Mouse (Mus musculus) gonadal fat pad, adult 2 months (tissue): ENCODE measurements around the gene Hoxb13. TPM values are rescaled to one million over a fixed set of nuclear protein-coding genes. Genes with fewer than 3 reads are reported as not detected.

ENCODE experiments used
- DNase-seq: peaks from one replicate; pipeline ENCODE4 v3.0.0-alpha.2; 2012; ENCODE audit warnings: low read depth
- polyA plus RNA-seq: library from polyadenylated mRNA; depleted of rRNA; stranded (reverse); fragments of >200 nt; gene quantifications from 2 replicates; pipeline ENCODE4 v1.2.3, GENCODE M21; 2012

Hoxb13 gene
- polyA plus RNA-seq, 1 experiment: 0.04 TPM

DNA sequence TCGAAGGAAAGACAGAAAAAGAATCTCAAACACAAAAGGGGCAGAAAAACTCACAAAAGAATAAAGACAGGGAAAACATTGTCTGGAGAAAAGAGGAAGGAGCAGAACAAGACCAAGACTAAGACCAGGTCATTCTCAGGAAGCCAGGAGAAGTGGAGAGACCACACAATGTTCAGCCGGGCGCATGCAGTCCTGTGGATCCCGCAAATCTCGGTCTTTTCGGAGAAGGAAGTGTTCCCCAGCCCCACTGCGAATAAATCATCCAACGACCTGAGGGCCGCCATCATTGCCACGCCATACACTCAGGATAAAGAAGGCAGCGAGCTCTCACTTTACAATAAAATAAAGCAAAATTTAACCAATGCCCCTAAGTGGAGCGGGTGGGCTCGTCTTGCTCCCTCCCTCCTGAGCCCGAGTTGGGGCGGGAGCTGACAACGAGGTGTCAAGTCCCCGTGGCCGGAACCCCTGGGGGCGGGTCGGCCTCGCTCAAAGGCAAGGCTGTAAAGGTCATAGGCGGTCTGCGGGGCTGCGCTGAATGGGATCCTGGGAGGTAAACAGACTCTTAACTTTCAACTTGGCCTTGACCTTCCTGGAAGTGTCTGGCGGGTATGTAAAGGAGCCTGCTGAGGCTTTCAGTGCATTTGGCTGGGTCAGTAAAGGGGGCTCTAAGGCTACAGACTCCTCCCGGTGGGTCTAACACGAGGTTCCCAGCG lies 4.2 kb upstream of the Hoxb13 start:
- DNase-seq: no peak

DNA sequence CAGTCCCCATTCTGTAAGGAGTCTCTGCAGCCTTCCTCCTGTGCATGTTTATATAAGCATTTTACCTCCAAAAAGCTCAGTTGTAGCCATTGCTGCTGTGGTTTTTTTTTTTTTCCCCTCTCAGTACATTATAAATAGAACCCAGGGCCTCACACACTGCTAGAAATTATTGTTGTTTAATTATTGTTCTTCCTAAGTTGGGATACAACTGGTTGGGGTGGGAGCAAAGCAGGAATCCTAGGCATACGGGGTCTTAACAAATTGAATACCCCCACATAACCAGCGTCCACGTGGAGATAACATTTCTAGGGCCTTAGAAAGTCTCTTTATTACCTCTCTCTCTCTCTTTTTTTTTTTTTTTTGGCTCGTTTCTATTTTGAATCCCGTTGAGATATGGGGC lies 3.0 kb upstream of the Hoxb13 start:
- no peak for DNase-seq

DNA sequence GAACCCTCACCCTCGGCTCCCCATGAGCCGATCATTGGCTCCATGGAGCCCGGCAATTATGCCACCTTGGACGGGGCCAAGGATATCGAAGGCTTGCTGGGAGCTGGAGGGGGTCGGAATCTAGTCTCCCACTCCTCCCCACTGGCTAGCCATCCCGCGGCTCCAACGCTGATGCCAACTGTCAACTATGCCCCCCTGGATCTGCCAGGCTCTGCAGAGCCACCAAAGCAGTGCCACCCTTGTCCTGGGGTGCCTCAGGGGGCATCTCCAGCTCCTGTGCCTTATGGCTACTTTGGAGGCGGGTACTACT lies 240 bp downstream of the Hoxb13 start:
- no peak for DNase-seq

DNA sequence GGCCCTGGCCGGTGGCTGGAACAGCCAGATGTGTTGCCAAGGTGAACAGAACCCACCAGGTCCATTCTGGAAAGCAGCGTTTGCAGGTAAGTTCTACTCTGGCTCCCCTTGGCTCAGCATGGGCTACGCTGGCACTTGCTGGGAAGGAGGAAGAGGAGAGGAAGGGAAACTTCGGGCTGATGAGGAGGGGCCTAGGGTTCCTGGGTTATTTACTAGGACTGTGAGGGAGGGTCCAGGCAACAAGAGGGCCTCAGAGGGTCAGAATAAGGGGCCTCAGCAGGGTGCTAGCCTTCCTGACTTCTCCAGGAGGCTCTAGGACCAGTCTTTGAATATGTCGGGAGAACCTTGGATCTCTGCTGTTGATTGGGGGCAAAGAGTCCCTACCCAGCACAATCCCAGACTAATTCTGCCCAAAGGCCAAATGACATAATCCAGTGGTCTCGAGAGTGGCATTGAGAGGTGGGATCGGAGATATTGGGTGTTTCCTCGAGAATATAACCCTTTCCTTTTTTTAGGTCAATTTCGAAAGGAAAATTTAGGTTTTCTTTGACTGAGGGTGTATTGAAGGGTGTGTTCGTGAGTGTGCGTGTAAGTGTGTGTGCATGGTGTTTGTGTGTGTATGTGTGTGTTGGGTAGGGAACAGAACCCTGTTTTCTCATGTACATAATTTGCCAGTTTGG lies 985 bp downstream of the Hoxb13 start:
- DNase-seq: no peak

DNA sequence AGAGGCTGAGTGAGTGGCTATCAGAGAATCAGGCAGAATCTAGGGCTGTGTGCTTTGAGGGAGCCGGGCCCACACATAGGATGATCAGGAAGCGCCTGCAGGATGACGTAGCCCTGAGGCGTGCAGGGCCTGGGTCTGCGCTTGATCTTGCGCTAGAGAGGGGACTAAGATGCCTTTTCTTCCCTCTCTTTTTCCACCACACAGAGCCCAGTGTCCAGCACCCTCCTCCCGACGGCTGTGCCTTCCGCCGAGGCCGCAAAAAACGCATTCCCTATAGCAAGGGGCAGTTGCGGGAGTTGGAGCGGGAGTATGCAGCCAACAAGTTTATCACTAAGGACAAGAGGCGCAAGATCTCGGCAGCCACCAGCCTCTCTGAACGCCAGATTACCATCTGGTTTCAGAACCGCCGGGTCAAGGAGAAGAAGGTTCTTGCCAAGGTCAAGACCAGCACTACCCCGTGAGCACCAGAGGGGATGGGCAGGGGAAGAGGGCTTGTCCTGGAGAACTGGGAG lies 1.7 kb downstream of the Hoxb13 start:
- no peak for DNase-seq

DNA sequence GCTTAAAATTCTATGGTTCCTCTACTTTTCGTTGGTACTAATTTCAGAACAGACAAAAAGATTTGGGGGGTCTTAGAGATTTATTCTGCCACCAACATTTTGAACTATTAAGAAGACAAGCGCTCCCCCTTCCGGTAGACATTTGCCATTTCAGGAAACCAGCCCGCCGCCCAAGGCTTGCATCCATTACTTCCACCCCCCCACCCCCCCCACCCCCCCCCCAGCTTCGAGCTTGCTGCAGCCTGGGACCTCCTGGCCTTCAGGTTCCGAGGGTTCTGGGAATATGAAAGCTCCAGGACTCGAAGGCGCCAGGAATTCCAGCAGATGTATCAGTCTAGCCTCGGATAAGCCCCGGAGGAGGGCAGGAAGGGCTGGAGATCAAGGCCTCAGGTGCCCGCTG lies 4.5 kb downstream of the Hoxb13 start:
- no peak for DNase-seq

DNA sequence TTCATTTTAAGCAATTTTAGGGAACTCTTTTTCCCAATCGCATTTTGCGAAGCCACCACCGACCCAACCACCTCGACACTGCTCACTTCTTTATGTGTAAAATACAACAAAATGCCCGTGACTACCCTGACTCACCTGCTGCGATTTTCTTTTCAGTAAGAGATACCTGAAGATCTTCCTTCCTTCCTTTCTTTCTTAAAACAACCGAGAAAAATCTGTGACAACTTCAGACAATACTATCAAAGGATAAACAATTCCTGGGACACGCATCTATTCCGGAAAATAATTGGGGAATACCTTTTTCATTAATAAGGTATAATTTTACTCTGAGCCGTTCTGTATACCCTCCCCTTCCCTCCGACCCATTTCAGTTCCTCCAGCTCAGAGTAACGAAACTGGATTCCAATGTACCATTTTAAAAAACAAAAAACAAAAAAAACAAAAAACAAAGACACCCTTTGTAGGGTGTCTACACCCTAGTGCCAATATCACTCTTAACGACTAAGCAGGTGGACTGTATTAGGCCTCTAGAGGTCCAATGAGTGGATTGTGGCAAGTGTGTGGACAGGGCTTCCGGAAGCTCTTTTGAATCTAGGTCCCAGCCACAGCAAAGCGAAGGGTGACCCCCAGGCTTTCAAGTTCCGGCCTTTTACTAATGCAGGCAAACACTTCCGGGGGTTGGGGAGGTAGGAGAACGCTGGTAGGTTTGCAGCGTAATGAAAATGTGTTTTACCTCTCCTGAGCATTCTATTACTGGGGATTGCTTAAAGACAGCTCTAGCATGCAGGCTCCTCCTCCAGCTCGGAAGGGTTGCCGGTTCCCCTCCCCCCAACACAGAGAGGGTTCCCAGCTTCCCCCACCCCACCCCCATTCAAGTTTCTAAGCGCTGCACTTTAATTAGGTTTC lies 5.3 kb downstream of the Hoxb13 start:
- DNase-seq: no peak

DNA sequence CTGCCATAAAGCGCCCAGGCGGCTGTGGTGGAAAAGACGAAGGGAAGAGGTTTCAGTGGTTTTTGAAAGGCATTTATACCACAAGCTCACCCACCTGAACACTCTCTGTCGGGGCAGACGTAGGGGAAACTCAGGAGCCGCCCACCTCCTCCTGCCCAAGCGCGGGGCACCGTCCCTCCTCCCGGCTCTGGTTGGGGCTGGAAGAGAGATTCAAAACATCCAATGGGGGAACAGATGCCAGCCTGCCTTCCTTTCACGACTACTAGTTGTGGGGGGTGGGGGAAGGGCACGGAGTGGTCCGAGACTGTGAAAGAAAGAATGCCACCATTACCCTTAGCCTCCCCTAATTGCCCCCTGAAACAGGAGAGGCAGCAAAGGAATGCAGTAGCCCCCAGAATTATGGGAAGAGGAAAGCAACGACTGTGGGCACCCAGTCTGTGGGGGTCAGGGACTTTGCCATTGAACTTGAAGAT lies 6.1 kb downstream of the Hoxb13 start:
- no peak for DNase-seq

DNA sequence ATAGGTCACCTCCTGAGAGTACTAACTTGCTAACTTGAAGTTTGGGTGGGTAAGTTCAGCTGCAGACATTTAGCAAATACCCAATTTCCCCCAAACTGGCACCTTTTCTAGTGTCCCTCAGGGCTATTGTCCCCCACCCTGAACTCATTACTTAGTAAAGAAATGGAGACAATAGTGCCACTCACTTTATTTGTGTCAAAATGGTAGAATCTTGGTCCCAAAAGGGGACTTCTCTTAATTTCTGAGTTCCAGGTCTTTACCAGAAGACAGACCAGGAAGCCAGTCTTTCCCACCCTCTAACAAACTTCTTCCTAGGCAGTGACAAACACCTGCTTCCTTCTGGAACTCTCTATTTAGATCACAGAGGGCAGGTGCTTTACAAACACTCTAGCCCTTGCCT lies 7.6 kb downstream of the Hoxb13 start:
- DNase-seq: no peak

DNA sequence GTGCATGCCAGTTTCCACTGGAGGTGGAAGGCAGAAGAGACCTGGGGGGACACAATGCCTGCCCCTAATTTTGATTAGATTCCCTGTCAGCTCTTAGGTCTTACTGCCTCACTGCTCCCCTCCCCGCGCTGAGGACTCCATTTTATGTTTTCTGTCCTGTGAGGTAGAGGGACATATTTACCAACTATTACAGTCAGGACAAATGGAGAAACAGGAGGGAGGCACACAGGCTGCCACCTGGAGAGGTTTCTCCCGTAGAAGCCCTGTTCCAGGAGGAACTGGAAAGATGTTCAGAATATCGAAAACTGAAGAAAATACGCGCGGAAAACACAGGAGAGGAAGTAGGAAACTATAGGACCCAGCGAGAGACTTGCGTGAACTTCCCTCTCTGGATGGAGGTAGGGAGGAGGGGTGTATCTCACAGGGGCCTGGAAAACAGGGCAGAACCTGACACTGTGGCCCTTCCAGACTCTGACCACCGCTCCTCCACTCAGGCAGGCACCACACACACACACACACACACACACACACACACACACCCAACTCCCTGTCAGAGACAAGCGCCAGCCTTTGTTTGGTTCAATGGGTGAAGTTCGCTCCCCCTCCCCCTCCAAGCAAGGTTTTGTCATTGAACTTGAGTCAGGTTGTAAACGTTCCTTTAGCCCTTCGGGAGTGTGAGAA lies 8.4 kb downstream of the Hoxb13 start:
- DNase-seq: no peak

DNA sequence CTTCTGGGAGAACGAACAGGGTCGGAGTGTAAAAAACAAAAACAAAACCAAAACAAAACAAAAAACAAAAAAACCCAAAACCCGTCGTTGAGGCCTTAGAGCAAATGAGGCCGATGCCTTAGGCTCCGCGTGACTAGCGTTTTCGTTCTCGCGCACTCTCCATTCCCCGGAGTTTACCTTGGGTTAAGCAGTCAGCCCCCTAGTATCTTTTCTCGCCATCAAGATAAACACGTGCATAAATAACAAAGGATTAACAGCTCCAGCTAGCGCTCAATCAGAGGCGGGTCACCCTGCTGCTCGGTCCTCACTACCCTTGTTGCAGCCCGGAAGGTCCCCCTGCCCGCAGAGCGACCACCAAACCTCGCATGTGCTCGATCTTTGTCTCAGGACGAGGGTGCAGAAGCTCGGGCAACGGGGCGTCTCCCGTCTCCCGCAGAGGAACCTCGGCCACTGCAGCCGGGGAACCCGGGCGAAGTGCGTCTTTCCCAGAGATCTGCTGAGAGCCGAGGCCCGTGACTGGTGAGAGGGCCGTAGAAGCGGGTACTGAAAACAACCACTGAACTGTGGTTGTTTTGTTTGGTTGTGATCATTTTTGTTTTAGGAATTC lies 9.2 kb downstream of the Hoxb13 start:
- DNase-seq: no peak

DNA sequence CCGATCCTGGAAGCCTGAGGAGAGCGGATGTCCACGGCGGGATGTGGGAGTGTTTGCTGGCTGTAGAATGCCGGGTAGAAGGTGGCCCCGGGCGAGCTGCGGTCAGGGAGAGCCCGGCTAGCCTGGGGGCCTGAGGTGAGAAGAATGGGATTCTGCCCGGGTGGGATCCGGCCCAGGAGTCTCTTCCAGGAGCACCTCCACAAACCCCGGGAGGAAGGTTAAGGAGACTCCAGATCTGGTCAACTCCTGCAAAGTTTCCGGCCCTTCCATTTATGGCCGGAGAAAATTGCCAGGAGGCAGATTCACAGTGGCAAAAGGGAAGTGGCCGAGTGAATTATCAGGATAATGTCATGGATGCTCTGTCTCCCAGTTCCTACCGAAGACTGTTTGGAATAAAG lies 9.7 kb downstream of the Hoxb13 start:
- DNase-seq: no peak

DNA sequence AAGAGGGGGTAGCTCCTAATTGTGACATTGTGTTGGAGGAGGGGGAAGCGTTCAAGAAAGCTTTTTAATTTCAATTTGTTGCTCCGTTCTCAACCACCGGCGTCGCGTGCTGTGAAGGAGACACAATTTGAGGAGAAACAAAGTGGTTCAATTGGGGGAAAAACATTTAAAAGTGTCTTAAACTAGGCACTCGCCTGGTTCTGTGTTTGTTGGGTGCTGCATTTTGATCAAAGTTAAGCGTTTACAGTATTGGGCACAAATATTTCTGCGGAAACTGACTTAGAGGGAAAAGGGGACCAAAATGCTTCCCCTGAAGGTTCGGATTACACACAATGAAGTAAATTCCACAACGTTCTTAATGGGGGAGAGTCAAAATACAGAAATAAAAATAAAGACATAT lies 10.2 kb downstream of the Hoxb13 start:
- no peak for DNase-seq

DNA sequence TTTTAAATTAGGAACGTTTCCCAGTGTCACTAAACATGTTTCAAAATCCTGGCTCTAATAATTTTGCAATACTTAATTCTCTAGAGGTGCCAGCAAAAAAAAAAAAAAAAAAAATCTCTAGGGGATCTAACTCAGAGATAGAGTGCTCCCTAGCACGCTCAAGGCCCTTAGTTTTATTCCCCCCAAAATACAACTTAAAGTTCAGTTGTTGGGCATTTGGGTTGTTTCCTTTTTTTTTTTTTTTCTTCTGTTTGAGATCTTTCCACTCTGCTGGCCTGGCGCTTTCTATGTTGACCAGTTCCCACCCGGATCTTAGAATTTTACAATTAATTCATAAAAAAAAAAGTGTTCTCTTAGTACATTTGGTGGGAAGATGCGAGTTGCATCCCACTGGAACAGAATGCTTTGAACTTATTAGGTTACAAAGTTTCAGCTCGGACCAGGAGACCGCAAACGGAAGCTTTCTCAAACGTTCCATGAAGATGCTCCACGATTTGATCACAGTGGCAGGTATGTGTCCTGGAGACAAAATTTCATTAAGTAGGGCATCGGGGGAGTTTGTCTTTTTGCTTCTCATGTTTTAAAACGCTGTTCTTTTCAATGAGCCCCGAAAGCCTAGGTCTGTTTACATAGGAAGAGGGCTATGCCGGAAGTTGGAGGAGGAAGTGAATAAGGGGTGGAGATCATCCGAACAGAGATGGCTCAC lies 11.5 kb downstream of the Hoxb13 start:
- no peak for DNase-seq

DNA sequence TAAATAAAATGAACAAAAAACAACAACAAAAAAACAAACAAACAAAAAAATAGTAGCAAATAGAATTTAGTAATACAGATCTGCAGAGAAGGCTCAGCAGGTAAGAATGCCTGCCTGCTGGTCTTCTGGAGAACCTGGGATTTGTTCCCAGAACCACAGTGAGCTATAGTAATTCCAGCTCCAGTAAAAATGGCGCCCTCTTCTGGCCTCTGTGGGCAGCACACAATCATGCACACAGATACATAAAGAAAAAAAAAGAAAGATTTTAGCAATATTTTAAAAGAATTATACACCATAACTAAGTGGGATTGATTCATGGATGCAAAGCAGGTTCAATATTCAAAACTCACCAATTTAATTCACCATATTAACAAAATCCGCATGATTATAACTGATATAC lies 29.7 kb downstream of the Hoxb13 start:
- DNase-seq: no peak

DNA sequence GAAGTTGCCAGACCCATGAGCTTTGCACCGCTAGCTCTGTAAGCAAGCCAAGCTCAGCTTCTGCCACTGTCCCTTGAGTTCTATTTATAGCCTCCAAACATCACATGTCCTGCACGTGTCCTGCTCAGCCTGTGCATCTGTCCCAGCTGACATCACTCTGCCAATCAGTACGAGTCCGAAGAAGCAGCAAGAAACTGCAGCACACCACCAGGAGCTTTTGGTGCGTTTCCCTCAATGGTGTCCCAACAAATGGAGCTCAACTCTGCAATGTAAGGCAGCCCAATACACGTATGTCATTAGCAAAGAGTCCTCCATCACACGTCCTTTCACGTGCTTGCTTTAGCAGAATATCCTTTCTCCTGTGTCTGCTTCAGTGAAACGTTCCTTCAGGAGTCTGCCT lies 33.6 kb downstream of the Hoxb13 start:
- no peak for DNase-seq

DNA sequence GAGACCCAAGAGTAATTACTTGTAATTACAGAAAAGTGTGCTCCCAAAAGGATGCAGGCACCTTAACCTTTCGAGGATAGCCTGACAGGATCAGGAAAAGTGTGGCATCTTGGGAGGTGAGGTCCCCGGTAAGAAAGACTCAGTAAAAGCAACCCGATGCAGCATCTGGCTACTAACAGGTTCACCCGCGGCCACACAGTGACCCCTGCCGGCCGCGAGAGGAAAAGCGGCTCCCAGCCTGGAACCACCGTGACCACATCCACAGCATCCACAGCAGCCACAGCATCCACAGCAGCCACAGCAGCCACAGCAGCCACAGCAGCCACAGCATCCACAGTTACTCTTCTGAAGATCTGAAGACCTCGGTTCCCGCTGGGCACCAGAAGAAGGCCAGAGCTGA lies 40.8 kb downstream of the Hoxb13 start:
- DNase-seq: no peak

DNA sequence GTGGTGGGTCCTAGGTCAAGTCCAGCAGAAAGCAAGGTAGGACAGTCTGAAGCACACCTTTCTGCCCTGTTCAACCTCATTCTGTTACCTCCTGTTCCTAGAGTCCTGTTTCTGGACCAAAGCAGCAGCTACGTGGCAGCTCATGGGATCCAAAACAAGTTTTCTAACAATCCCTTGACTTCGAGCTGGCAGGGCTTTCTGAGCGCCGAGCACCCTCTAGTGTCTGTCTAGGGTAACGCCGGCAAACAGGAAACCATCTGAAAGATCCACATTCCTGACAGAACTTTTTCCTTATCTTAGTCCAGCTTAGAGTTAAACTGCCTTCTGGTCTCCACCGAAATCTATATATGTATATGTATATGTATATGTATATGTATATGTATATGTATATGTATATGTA lies 46.1 kb downstream of the Hoxb13 start:
- no peak for DNase-seq
